Mouse (Mus musculus): ENCODE measurements around the gene Acaa1b. TPM values are rescaled to one million over a fixed set of nuclear protein-coding genes. Genes with fewer than 3 reads are reported as not detected.

Gene Acaa1b
- polyA plus RNA-seq, 1 experiment = 1.5 TPM

GRCm38 (mm10) chr9:119167608-119168007 is 10.7 kb upstream of the Acaa1b start:
- Histone ChIP-seq H3K4me3 (ENCODE audit: insufficient read depth, low read length) (no peak overlapping the region), H3K4me1 (ENCODE audit: control insufficient read depth, insufficient read depth, low read length) (no peaks in the 10 kb centered on the region), H3K27ac (ENCODE audit: insufficient read depth, low read length) (no peak overlapping the region)
- TF ChIP-seq POLR2A (IDR thresholded peaks at IDR 0.05; ENCODE audit: extremely low read depth, insufficient read depth, low read length) (no peak), CTCF (IDR thresholded peaks at IDR 0.05; ENCODE audit: extremely low read depth, insufficient read depth, low read length) (no peak)

DNA sequence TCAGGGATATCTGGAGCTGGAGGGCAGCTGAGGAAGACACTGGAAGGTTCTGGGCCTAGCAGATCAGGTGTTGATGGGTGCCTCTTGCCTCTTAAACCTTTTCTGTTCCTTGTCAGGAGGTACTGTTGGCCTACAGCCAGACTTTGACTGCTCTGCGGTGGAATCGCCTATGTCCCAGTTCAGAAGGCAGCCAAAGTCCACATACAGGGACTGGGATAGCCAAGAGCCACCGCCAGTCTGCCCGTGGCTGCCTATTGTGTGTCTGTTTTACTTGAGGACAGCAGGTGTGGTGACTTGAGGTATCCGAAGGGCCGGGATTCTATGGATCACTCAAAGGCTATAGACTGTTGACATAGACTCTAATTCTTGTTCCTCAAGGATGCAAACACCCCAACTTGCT is 8.7 kb upstream of the Acaa1b start:
- Histone ChIP-seq H3K4me1 (ENCODE audit: control insufficient read depth, insufficient read depth, low read length) (no peaks in the 10 kb centered on the region), H3K27ac (ENCODE audit: insufficient read depth, low read length) (no peak overlapping the region), H3K4me3 (ENCODE audit: insufficient read depth, low read length) (no peak overlapping the region)
- no peak for TF ChIP-seq POLR2A (IDR thresholded peaks at IDR 0.05; ENCODE audit: extremely low read depth, insufficient read depth, low read length)
- TF ChIP-seq CTCF (IDR thresholded peaks at IDR 0.05; ENCODE audit: extremely low read depth, insufficient read depth, low read length) = no peak

DNA sequence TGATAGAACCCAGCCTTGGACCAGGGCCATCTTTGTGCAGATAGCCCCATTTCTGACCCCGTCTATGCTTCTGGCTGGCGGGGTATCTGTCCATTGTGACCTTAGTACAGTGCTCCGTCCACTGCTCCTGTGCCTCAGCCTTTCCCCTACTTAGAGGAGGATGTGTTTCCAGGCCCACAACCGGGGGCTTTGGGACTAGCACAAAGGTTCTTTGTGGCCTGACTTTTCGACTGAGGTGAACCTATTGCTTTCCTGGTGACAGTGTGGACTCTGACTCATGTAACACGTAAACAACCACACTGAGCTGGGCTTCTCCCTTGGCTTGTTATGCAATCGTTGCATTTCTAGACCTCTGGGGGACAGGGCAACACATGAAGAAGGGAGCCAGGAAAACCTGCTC is 7.8 kb upstream of the Acaa1b start:
- no peak for TF ChIP-seq POLR2A (IDR thresholded peaks at IDR 0.05; ENCODE audit: extremely low read depth, insufficient read depth, low read length)
- TF ChIP-seq CTCF (IDR thresholded peaks at IDR 0.05; ENCODE audit: extremely low read depth, insufficient read depth, low read length) = no peak
- Histone ChIP-seq H3K27ac (ENCODE audit: insufficient read depth, low read length) (no peak overlapping the region), H3K4me1 (ENCODE audit: control insufficient read depth, insufficient read depth, low read length) (no peaks in the 10 kb centered on the region), H3K4me3 (ENCODE audit: insufficient read depth, low read length) (no peak overlapping the region)

DNA sequence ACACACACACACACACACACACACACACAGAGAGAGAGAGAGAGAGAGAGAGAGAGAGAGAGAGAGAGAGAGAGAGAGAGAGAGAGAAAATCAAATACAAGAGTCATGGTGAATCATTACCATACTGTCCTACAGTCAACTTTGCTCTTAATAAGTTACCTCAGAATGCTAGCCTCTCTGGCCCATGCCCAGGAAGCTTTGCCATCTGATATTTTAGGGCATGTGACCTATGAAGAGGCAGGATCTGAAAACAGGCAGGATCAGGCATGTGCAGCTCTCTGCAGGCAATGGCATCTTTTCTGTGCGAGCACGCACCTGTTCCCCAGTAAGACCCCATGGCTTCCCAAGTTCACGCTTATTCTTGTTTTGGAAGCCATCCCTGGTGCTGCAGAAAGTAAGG is 3.8 kb upstream of the Acaa1b start:
- H3K27ac ChIP-seq (ENCODE audit: insufficient read depth, low read length) = no peak overlapping the region
- H3K4me1 ChIP-seq (ENCODE audit: control insufficient read depth, insufficient read depth, low read length) = no peaks in the 10 kb centered on the region
- TF ChIP-seq CTCF (IDR thresholded peaks at IDR 0.05; ENCODE audit: extremely low read depth, insufficient read depth, low read length) = no peak
- no peak for TF ChIP-seq POLR2A (IDR thresholded peaks at IDR 0.05; ENCODE audit: extremely low read depth, insufficient read depth, low read length)
- H3K4me3 ChIP-seq (ENCODE audit: insufficient read depth, low read length) = no peak overlapping the region

DNA sequence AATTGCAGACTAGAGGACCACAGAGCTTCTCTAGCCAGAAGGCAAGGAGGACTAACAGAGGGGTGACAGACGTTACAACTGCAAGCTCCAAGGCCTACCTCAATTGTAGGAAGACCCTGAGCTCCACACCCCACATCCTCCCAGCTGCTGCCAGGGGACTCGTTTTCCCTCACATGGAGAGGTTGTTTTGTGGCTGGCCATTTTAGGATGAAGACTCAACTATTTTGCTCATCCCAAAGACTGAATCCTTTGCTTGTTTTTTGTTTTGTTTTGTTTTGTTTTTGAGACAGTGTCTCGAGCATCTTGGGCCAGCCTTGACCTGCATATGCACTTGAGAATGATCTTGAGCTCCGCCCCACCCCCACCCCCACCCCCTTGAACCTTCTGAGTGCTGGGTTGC is 2.0 kb upstream of the Acaa1b start, which contains the start of gene Gm47289:
TSS of gene Gm47289 (plus strand) at position 301 of the 400 bp plus-strand sequence.
- TF ChIP-seq CTCF (IDR thresholded peaks at IDR 0.05; ENCODE audit: extremely low read depth, insufficient read depth, low read length) (no peak), POLR2A (IDR thresholded peaks at IDR 0.05; ENCODE audit: extremely low read depth, insufficient read depth, low read length) (no peak)
- no peak within 1 kb of the TSS for H3K27ac ChIP-seq (ENCODE audit: insufficient read depth, low read length)

DNA sequence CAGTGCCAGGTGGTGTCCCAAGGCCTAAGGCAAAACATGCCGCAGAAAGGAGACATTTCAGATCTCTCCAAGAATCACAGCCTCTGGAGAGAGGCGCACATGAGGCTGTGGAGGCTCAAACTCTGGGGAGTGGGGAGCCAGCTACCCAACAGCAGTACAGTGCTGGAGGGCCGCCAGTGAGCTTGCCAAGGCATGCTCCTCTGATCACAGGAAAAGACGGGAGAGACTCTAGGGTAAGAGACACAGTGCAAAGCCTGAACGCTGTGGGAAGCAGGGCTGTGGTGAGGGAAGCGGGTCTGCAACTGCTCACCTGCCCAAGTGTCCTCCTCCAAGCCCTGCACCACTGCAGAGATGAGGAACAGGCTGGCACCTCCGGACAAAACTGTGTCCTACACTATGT is 1.1 kb downstream of the Acaa1b start:
- H3K4me1 ChIP-seq (ENCODE audit: control insufficient read depth, insufficient read depth, low read length) = no peaks in the 10 kb centered on the region
- TF ChIP-seq POLR2A (IDR thresholded peaks at IDR 0.05; ENCODE audit: extremely low read depth, insufficient read depth, low read length) (no peak), CTCF (IDR thresholded peaks at IDR 0.05; ENCODE audit: extremely low read depth, insufficient read depth, low read length) (no peak)
- no peak overlapping the region for H3K4me3 ChIP-seq (ENCODE audit: insufficient read depth, low read length)
- H3K27ac ChIP-seq (ENCODE audit: insufficient read depth, low read length) = no peak overlapping the region

More for the DNA sequence above, 2.0 kb upstream of the Acaa1b start, which contains the start of gene Gm47289:
- Histone ChIP-seq H3K4me1 (ENCODE audit: control insufficient read depth, insufficient read depth, low read length) (no peaks in the 10 kb centered on the region), H3K4me3 (ENCODE audit: insufficient read depth, low read length) (no peak within 1 kb of the TSS)

GRCm38 (mm10) chr9:119155416-119155815 is 1.5 kb downstream of the Acaa1b start:
- Histone ChIP-seq H3K4me3 (ENCODE audit: insufficient read depth, low read length) (no peak overlapping the region), H3K4me1 (ENCODE audit: control insufficient read depth, insufficient read depth, low read length) (no peaks in the 10 kb centered on the region), H3K27ac (ENCODE audit: insufficient read depth, low read length) (no peak overlapping the region)
- TF ChIP-seq CTCF (IDR thresholded peaks at IDR 0.05; ENCODE audit: extremely low read depth, insufficient read depth, low read length) = no peak
- no peak for TF ChIP-seq POLR2A (IDR thresholded peaks at IDR 0.05; ENCODE audit: extremely low read depth, insufficient read depth, low read length)

DNA sequence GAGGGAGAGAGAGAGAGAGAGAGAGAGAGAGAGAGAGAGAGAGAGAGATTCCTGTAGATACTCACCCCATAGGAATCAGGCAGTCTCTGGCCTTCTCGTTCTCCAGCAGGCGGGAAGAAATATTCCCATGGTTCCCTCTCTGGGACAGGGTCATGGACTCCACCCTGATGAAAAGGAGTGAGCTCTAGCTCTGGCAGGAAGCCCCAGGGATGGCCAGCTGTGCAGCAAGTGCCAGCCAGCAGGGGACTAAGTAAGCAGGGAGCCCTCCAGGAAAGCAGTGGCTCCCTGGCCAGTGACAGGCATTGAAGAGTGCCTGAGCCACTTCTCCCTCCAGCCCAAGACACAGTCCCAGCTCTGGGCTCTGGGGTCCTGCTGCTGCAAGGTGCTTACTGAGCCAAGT is 5.1 kb downstream of the Acaa1b start:
- Histone ChIP-seq H3K4me1 (ENCODE audit: control insufficient read depth, insufficient read depth, low read length) (no peaks in the 10 kb centered on the region), H3K27ac (ENCODE audit: insufficient read depth, low read length) (no peak overlapping the region), H3K4me3 (ENCODE audit: insufficient read depth, low read length) (no peak overlapping the region)
- TF ChIP-seq POLR2A (IDR thresholded peaks at IDR 0.05; ENCODE audit: extremely low read depth, insufficient read depth, low read length) = no peak
- TF ChIP-seq CTCF (IDR thresholded peaks at IDR 0.05; ENCODE audit: extremely low read depth, insufficient read depth, low read length) = no peak

- H3K4me1 ChIP-seq (ENCODE audit: control insufficient read depth, insufficient read depth, low read length) = no peaks in the 10 kb centered on the region
- no peak overlapping the region for H3K27ac ChIP-seq (ENCODE audit: insufficient read depth, low read length)
- H3K4me3 ChIP-seq (ENCODE audit: insufficient read depth, low read length) = no peak overlapping the region
- TF ChIP-seq CTCF (IDR thresholded peaks at IDR 0.05; ENCODE audit: extremely low read depth, insufficient read depth, low read length) (no peak), POLR2A (IDR thresholded peaks at IDR 0.05; ENCODE audit: extremely low read depth, insufficient read depth, low read length) (no peak)
Measured at GRCm38 (mm10) chr9:119149601-119150000, 7.3 kb downstream of the Acaa1b start.

DNA sequence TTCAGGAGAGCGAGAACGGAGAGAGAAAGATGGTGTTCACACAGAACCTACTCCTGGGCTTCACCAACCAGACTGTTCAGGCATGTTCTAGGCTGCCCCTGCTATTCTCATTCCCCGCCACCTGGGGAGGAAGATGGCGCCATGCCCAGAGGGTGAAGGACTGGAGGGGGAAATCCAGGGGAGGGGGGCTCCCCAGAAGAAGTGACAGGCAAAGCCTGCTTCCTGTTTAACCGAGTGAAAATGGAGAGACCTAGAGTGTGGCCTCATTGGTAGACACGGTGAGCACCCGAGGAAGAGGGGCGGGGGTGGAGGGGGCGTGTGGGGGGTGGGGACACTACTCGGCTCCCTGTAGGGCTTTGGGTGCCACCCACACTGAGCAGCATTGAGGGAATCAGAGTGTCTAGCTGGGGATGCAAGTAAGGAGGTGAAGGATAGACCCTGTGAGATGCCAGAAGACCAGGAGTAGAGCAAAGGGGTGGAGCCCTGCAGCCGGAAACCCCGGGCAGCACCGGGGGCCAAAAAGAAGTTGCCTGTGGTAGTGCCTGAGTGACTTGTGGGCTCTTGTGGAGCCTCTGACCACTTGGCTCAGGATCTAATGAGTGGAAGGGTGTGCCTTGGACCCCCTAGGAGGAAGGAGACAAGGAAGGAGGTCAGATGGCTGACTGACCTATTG is 10.7 kb downstream of the Acaa1b start:
- TF ChIP-seq POLR2A (IDR thresholded peaks at IDR 0.05; ENCODE audit: extremely low read depth, insufficient read depth, low read length) (no peak), CTCF (IDR thresholded peaks at IDR 0.05; ENCODE audit: extremely low read depth, insufficient read depth, low read length) (no peak)
- no peak overlapping the region for H3K27ac ChIP-seq (ENCODE audit: insufficient read depth, low read length)
- no peak overlapping the region for H3K4me3 ChIP-seq (ENCODE audit: insufficient read depth, low read length)
- H3K4me1 ChIP-seq (ENCODE audit: control insufficient read depth, insufficient read depth, low read length) = no peaks in the 10 kb centered on the region
